ENCODE assay signal across 8 mouse cellular contexts in genomic region chr2:4883009-4883704, GRCm38 (mm10). TPM values are rescaled to one million over a fixed set of nuclear protein-coding genes. Genes with fewer than 3 reads are reported as not detected.
DNase-seq lines count a peak whose midpoint lies in the region; ATAC-seq and TF ChIP-seq lines count a peak whose summit lies in the region.

No protein-coding gene starts in this region.

- H3ac ChIP-seq in C2C12 (ENCODE audit: control insufficient read depth, insufficient read length, low read depth) = peak overlapping the region; percentile 41

- no peak for TF ChIP-seq CTCF in C2C12 (IDR thresholded peaks at IDR 0.05; ENCODE audit: control insufficient read depth, insufficient read depth, insufficient read length)

- peaks cover 42% of the 10 kb centered on the region for H3K36me3 ChIP-seq in C2C12 (ENCODE audit: control insufficient read depth, insufficient read depth)
- peaks cover 31% of the 10 kb centered on the region for H3K36me3 ChIP-seq in embryonic facial prominence, embryonic 12.5 days
- H3K36me3 ChIP-seq in limb, embryonic 12.5 days = peaks cover 41% of the 10 kb centered on the region

- peaks cover 64% of the 10 kb centered on the region for H3K79me2 ChIP-seq in C2C12 (ENCODE audit: control insufficient read depth, insufficient read depth)

- 1% methylated on average over 18 of the region's 18 CpGs for WGBS in embryonic facial prominence, embryonic 12.5 days
- WGBS in limb, embryonic 12.5 days = under 1% methylated on average over 18 of the region's 18 CpGs

- H3K4me1 ChIP-seq in embryonic facial prominence, embryonic 12.5 days = peaks cover 14% of the 10 kb centered on the region
- peaks cover 20% of the 10 kb centered on the region for H3K4me1 ChIP-seq in limb, embryonic 12.5 days (replicated peaks)

- H3K27me3 ChIP-seq in C2C12 (ENCODE audit: control insufficient read depth, insufficient read depth, insufficient read length) = no peaks in the 10 kb centered on the region
- no peaks in the 10 kb centered on the region for H3K27me3 ChIP-seq in embryonic facial prominence, embryonic 12.5 days
- no peaks in the 10 kb centered on the region for H3K27me3 ChIP-seq in limb, embryonic 12.5 days

- H3K9me3 ChIP-seq in embryonic facial prominence, embryonic 12.5 days = no peaks in the 10 kb centered on the region
- H3K9me3 ChIP-seq in limb, embryonic 12.5 days = no peaks in the 10 kb centered on the region

- peaks cover 50% of the 10 kb centered on the region for H3K79me3 ChIP-seq in C2C12 (ENCODE audit: low read depth)

- H3K4me3 ChIP-seq in C2C12 (ENCODE audit: insufficient read depth, poor library complexity, severe bottlenecking) = peak overlapping the region; percentile 85
- H3K4me3 ChIP-seq in embryonic facial prominence, embryonic 12.5 days = peak overlapping the region; percentile 90
- peak overlapping the region; percentile 92 for H3K4me3 ChIP-seq in limb, embryonic 12.5 days (replicated peaks)

- DNase-seq in 3T3-L1 (ENCODE audit: low read depth, low spot score) = peak; percentile 36
- DNase-seq in retina, embryonic 14.5 days (ENCODE audit: low spot score) = peak; percentile 24
- no peak for DNase-seq in layer of hippocampus, postnatal 25 days (ENCODE audit: extremely low spot score in 1 of 2, low spot score in 1 of 2)
- no peak for DNase-seq in frontal cortex, postnatal 10 days (ENCODE audit: low spot score in 2 of 2)

- H3K4me2 ChIP-seq in embryonic facial prominence, embryonic 12.5 days (replicated peaks) = peak overlapping the region; percentile 58
- H3K4me2 ChIP-seq in limb, embryonic 12.5 days = peak overlapping the region; percentile 70

- peak overlapping the region; percentile 100 for H3K27ac ChIP-seq in embryonic facial prominence, embryonic 12.5 days
- peak overlapping the region; percentile 100 for H3K27ac ChIP-seq in limb, embryonic 12.5 days

- no peak for ATAC-seq in embryonic facial prominence, embryonic 12.5 days (ENCODE audit: insufficient number of reproducible peaks, insufficient read depth, low FRiP score, low TSS enrichment)
- no peak for ATAC-seq in limb, embryonic 12.5 days (ENCODE audit: insufficient number of reproducible peaks, insufficient read depth, low FRiP score, low TSS enrichment, low read depth)
- no peak; the same call in 1 of the 2 replicates for ATAC-seq in megakaryocyte-erythroid progenitor cell, adult 5-6 weeks (replicated peaks; ENCODE audit: low FRiP score, low TSS enrichment, poor library complexity, severe bottlenecking)

- peak overlapping the region; percentile 98 for H3K9ac ChIP-seq in embryonic facial prominence, embryonic 12.5 days
- H3K9ac ChIP-seq in limb, embryonic 12.5 days (replicated peaks) = peak overlapping the region; percentile 99

TF ChIP-seq in C2C12, 6 proteins besides CTCF, POLR2A, EP300 and RAD21:
- no peak for TF ChIP-seq MAX (IDR thresholded peaks at IDR 0.05)
- TF ChIP-seq FOSL1 (IDR thresholded peaks at IDR 0.05; ENCODE audit: insufficient read depth, low read length, poor library complexity, severe bottlenecking) = no peak
- TF ChIP-seq MYOG (IDR thresholded peaks at IDR 0.05; ENCODE audit: control insufficient read depth, extremely low read depth, insufficient read length) = no peak
- no peak for TF ChIP-seq USF1 (IDR thresholded peaks at IDR 0.05; ENCODE audit: low read depth)
- no peak for TF ChIP-seq CEBPB (IDR thresholded peaks at IDR 0.05; ENCODE audit: low read depth)
- TF ChIP-seq MYOD1 (IDR thresholded peaks at IDR 0.05; ENCODE audit: control insufficient read depth, insufficient read length, low read depth) = no peak
TF ChIP-seq in C2C12: peak in this region for 0.

RNA-seq across cellular contexts. Expression of gene Sephs1, which starts 1.8 kb away (rescaled TPM):
- 27.4 TPM for polyA plus RNA-seq in C2C12 (2012; fragmentation: generic; extraction: Trizol)
- 125 and 129 TPM in 2 replicates for polyA plus RNA-seq in embryonic facial prominence, embryonic 12.5 days (2016; fragmentation: Nextera tagmentation; extraction: Ambion mirVana)
- 130 and 135 TPM in 2 replicates for polyA plus RNA-seq in limb, embryonic 12.5 days (2016; fragmentation: Nextera tagmentation; extraction: Ambion mirVana)
- 10 to 100 TPM; 23.5 to 27.3 TPM for total RNA-seq in layer of hippocampus, postnatal 25 days (2021)
- total RNA-seq in megakaryocyte-erythroid progenitor cell, adult 5-6 weeks (2014; fragmentation: Nextera tagmentation) = 35.1 and 35.5 TPM in 2 replicates
- 38.0 and 38.4 TPM in 2 replicates for total RNA-seq in megakaryocyte-erythroid progenitor cell, adult 5-6 weeks (2017)

RNA-seq across cellular contexts. Expression of gene Phyh, which starts 35.7 kb away (rescaled TPM):
- polyA plus RNA-seq in C2C12 (2012; fragmentation: generic; extraction: Trizol) = 5.9 TPM
- polyA plus RNA-seq in embryonic facial prominence, embryonic 12.5 days (2016; fragmentation: Nextera tagmentation; extraction: Ambion mirVana) = 50.0 and 55.9 TPM in 2 replicates
- 51.2 and 52.1 TPM in 2 replicates for polyA plus RNA-seq in limb, embryonic 12.5 days (2016; fragmentation: Nextera tagmentation; extraction: Ambion mirVana)
- total RNA-seq in layer of hippocampus, postnatal 25 days (2021) = 10 to 100 TPM; 78.3 to 80.8 TPM
- total RNA-seq in megakaryocyte-erythroid progenitor cell, adult 5-6 weeks (2014; fragmentation: Nextera tagmentation) = 19.3 and 20.2 TPM in 2 replicates
- 7.8 and 8.6 TPM in 2 replicates for total RNA-seq in megakaryocyte-erythroid progenitor cell, adult 5-6 weeks (2017)

Comparison
In these comparisons a context has a peak if more than half of its experiments do, and no peak if none do; other contexts are left out.
1. DNase-seq: peak in 3T3-L1 (single experiment) and retina, embryonic 14.5 days (single experiment); none in layer of hippocampus, postnatal 25 days (0 of 2) and frontal cortex, postnatal 10 days (0 of 2).
2. Peak in every context shown above with its lines, with median percentiles within 50 percentile points of each other: H3K4me3 ChIP-seq.